Mouse (Mus musculus) G1E-ER4 (cell line): Measurements from ENCODE around the gene Hnrnpll. TPM values are rescaled to one million over a fixed set of nuclear protein-coding genes. Genes with fewer than 3 reads are reported as not detected.

Experiments used
- GATA1 ChIP-seq: IDR thresholded peaks from one replicate; pipeline ENCODE4 v1.8.0; 2012; ENCODE audit warnings: low read length, inconsistent platforms
- polyA plus RNA-seq: library from polyadenylated mRNA; stranded (reverse); fragments of >175 nt; gene quantifications from 2 replicates; pipeline ENCODE4 v1.2.3, GENCODE M21; 2012

The Hnrnpll gene
- polyA plus RNA-seq, 1 experiment: 90.9 TPM

DNA sequence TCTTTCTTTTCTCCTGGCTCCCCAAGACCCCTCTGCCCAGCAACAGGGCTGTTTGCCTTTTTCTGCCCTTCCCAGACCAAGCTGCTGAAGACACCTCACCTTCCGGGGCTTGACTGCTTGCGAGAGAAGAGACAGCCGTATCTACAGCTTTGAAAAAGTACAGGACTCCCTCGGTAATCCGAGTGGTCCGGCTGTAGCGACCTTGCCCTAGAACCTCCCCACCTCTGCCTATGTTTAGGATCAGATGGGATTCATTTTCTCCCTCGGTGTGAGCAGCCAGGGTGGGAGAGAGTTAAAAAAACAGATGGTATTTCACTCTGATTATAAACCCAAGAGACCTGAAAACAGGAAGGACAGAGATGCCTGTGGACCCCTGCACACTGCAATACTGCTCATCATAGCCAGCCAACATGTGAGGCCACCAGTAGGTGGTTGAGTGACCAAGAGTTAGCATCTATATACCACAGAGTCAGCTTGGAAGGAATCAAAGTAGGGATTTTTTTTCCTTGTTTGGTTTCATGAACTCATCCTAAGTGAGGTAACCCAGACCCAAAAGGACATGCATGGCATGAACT lies 79.1 kb downstream of the Hnrnpll start:
- TF ChIP-seq GATA1: no peak

DNA sequence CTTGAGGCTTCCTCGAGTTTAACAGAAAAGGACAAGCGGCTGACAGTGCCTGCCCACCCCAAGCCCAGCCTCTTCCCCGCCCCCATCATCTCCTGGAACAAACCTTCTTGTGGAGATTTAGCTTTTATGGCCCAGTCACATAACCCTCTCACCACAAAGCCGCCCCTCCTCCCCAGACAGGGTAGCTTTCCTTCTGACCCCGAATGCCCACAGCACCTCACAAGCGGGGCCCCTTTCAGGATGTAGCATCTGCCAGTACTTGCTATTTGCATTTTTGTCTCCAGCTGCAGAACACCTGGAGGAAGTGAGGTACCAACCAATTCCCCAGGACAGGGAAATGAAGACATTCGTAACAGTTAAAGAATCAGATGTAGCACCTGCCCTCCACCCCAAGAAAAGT lies 79.6 kb downstream of the Hnrnpll start:
- no peak for TF ChIP-seq GATA1

DNA sequence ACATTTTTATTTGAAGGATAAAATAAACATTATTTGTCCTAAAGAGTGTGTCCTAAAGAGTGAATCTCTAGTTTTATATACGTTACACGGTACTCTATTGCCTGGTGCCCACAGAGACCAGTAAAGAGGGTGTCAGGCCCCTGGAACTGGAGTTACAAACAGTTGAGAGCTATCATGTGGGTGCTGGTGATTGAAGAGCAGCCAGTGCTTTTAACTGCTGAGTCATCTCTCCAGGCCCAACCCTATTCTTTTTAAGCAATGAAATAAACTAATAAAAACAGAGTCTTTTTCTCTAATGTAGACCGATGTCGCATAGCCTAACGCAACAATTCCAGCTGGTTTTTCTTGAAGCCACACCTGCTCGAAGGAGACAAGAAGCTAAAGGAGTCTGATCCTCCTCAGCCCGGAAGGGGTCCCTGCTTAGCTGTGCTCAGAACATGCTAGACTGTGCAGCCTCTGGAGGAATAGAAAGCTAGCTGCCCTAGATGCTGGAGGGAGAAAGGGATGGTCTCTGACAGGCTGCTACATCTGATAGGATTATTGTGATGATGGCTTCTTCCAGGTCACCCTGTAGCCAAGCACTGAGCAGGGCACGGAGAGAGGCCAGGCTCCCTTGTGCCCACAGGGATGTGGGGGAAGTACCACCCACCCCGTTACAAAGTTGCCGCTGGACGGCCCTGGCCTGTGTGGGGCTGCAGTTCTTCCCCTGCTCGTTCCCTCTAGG lies 80.2 kb downstream of the Hnrnpll start:
- no peak for TF ChIP-seq GATA1

DNA sequence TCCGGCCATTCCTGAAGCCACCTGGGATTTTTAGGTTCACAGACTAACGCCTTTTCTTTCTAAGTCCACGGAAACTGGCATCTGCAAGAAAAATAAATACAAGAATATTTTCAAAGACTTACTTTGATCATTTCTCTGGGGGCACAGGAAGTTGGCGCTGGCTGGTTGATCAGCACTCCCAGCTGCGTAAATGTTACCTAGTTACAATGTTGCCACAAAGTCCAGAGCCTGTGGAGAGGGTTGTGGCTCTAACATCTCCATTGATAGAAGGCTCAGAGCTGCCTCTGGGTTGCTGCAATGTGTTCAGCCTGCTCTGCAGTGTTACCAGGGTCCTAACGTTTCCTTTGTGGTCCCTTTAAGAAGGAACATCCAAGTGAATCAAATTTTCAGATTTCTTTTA lies 80.8 kb downstream of the Hnrnpll start:
- TF ChIP-seq GATA1: no peak

DNA sequence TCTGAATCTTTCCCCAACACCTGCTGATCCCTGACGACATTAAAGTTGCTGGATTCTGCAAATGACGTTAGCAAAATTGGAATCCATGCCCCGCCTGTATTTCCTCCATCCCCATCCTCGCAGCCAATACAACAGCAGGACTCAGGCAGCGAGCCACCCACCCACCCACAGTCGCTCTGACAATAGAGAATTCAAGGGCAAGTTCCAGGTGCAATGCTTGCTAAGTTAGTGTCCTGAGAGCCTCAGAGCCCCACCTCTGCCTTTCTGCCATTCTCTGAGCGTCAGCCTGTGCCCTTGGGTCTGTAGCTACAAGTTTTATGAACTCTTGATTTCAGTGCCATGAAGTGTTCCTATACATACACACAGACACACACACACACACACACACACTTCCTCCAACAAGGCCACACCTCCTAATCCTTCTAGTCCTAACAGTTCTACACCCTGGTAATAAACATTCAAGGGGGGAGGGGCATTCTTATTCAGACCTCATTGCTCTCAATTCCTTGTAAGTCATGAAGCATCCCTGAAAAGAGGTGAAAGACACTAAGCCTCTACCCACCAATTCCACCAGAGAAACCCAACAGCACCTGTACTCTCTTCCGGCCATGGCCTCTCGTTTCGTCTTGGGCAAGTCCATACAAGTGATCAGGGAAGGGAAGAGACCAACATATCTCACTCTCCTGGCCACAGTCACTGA lies 81.6 kb downstream of the Hnrnpll start:
- TF ChIP-seq GATA1: no peak

Other genes with a start within 250 kb of the Hnrnpll start
- 5.1 and 9.5 TPM in 2 replicates for gene Atl2, start 166.2 kb downstream of the Hnrnpll start, polyA plus RNA-seq
- gene Galm, start 65.1 kb upstream of the Hnrnpll start, polyA plus RNA-seq: not detected in 2 replicates
- gene Srsf7, start 145.0 kb upstream of the Hnrnpll start, polyA plus RNA-seq: 28.3 and 144 TPM in 2 replicates
- gene Ttc39d, start 145.1 kb upstream of the Hnrnpll start, polyA plus RNA-seq: not detected in 2 replicates
- gene Gemin6, start 162.1 kb upstream of the Hnrnpll start, polyA plus RNA-seq: 0.53 and 0.84 TPM in 2 replicates
- gene Morn2, start 227.9 kb upstream of the Hnrnpll start, polyA plus RNA-seq: 0.85 and 1.2 TPM in 2 replicates
- gene Dhx57, start 228.1 kb upstream of the Hnrnpll start, polyA plus RNA-seq: 4.0 and 5.0 TPM in 2 replicates
- gene Arhgef33, start 245.1 kb upstream of the Hnrnpll start, polyA plus RNA-seq: not detected in 2 replicates